Mouse (Mus musculus): Measurements from ENCODE around the gene Card6. TPM values are rescaled to one million over a fixed set of nuclear protein-coding genes. Genes with fewer than 3 reads are reported as not detected.

Gene Card6
- total and polyA plus RNA-seq, 3 experiments = 0.08 to 0.13 TPM; not detected in 1

DNA sequence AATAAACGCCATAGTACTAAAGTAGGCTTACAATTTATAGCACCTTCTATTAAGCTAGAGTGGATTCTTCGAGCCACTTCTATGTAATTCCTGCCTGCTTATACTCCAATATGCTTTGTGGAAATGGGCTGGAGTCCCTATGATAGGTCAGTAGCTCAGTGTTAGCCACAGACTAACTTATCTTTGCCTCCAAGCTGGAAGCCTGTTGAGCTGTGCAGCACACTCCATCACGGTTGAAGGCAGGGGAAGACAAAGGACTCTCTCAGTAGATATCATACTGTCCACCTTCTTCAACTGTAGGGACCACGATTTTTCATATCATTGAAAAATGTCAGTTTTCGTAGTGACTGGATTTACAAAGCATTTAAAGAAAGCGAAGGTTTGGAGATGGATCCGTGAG, 31.5 kb upstream of the Card6 start:
- H3K27ac ChIP-seq (ENCODE audit: control insufficient read depth, low read depth, low read length) = peak overlapping the region; percentile 95
- peak overlapping the region; percentile 7 to 40; a peak in 3 of 4 replicates for H3K4me3 ChIP-seq (ENCODE audit: control insufficient read depth in 1 of 2, insufficient read depth in 1 of 2, low read depth in 2 of 2, low read length in 2 of 2)
- H3K9me3 ChIP-seq (replicated peaks; ENCODE audit: insufficient read depth, low read length) = no peaks in the 10 kb centered on the region
- peaks cover 23 to 26% of the 10 kb centered on the region in 2 experiments for H3K4me1 ChIP-seq (ENCODE audit: control insufficient read depth in 1 of 2, insufficient read depth in 2 of 2, low read length in 2 of 2)
- no peaks in the 10 kb centered on the region for H3K27me3 ChIP-seq (ENCODE audit: control insufficient read depth in 1 of 2, insufficient read depth in 2 of 2, low read length in 2 of 2)
- H3K36me3 ChIP-seq (ENCODE audit: control insufficient read depth in 1 of 2, insufficient read depth in 2 of 2, low read length in 2 of 2) = peaks cover 0 to 33% of the 10 kb centered on the region in 2 experiments; a peak in 2 of 4 replicates
- peaks cover 10% of the 10 kb centered on the region for H3K79me2 ChIP-seq (ENCODE audit: control insufficient read depth, insufficient read depth, low read length, poor library complexity)
- TF ChIP-seq ZKSCAN1 (IDR thresholded peaks at IDR 0.05; ENCODE audit: low read depth, low read length) (no peak), ZC3H11A (IDR thresholded peaks at IDR 0.05; ENCODE audit: low read depth, low read length) (no peak), GABPA (IDR thresholded peaks at IDR 0.05; ENCODE audit: low read depth, low read length) (no peak), JUND (IDR thresholded peaks at IDR 0.05; ENCODE audit: low read depth, low read length) (peak; percentile 50; the same call in 1 of the 2 replicates), MYB (IDR thresholded peaks at IDR 0.05; ENCODE audit: low read depth, low read length) (no peak), ETS1 (IDR thresholded peaks at IDR 0.05; ENCODE audit: low read depth, low read length) (no peak), RCOR1 (IDR thresholded peaks at IDR 0.05; ENCODE audit: low read depth, low read length) (peak; percentile 66), KAT2A (conservative IDR thresholded peaks at IDR 0.05; ENCODE audit: low read depth, low read length) (no peak), SIN3A (IDR thresholded peaks at IDR 0.05; ENCODE audit: low read length) (no peak), TCF12 (IDR thresholded peaks at IDR 0.05; ENCODE audit: low read depth, low read length) (peak; percentile 82), SMC3 (IDR thresholded peaks at IDR 0.05; ENCODE audit: low read depth, low read length) (no peak), MAX (IDR thresholded peaks at IDR 0.05; ENCODE audit: low read length) (peak; percentile 32; the same call in 1 of the 2 replicates), ELF1 (IDR thresholded peaks at IDR 0.05; ENCODE audit: low read depth, low read length) (no peak), NRF1 (IDR thresholded peaks at IDR 0.05; ENCODE audit: insufficient read depth, low read depth, low read length, poor library complexity, severe bottlenecking) (no peak), CHD2 (IDR thresholded peaks at IDR 0.05; ENCODE audit: low read length) (no peak), TAL1 (IDR thresholded peaks at IDR 0.05; ENCODE audit: low read length) (peak; percentile 87), POLR2AphosphoS2 (IDR thresholded peaks at IDR 0.05; ENCODE audit: low read length) (no peak), GATA1 (IDR thresholded peaks at IDR 0.05; ENCODE audit: low read depth, low read length) (peak; percentile 74; the same call in 1 of the 2 replicates), CTCF (IDR thresholded peaks at IDR 0.05 in 2 of 3, conservative IDR thresholded peaks at IDR 0.05 in 1 of 3; ENCODE audit: control insufficient read depth in 1 of 3, insufficient read depth in 1 of 3, low read depth in 2 of 3, low read length in 3 of 3, poor library complexity in 1 of 3, severe bottlenecking in 1 of 3) (no peak), MAZ (IDR thresholded peaks at IDR 0.05; ENCODE audit: low read depth, low read length) (0 out of 2 replicates have a peak, but pooled peaks have one; percentile 5), MEF2A (IDR thresholded peaks at IDR 0.05; ENCODE audit: extremely low read depth, insufficient replicate concordance, low read depth, low read length, poor library complexity, severe bottlenecking) (no peak), CHD1 (IDR thresholded peaks at IDR 0.05; ENCODE audit: low read depth, low read length) (no peak), BHLHE40 (IDR thresholded peaks at IDR 0.05; ENCODE audit: borderline replicate concordance, low read depth, low read length) (no peak), HCFC1 (IDR thresholded peaks at IDR 0.05; ENCODE audit: low read depth, low read length) (no peak), MYC (IDR thresholded peaks at IDR 0.05; ENCODE audit: low read depth, low read length) (no peak), EP300 (IDR thresholded peaks at IDR 0.05; ENCODE audit: low read depth in 1 of 2, low read length in 2 of 2) (peak in 1 of 2 experiments; percentile 78; a peak in 3 of 4 replicates), USF2 (IDR thresholded peaks at IDR 0.05; ENCODE audit: borderline replicate concordance in 1 of 2, insufficient read depth in 1 of 2, low read depth in 1 of 2, low read length in 2 of 2) (no peak), MAFK (IDR thresholded peaks at IDR 0.05; ENCODE audit: borderline replicate concordance, low read depth, low read length) (no peak), USF1 (IDR thresholded peaks at IDR 0.05; ENCODE audit: low read depth, low read length) (no peak), UBTF (IDR thresholded peaks at IDR 0.05; ENCODE audit: borderline replicate concordance, insufficient read depth, low read depth, low read length) (no peak), E2F4 (IDR thresholded peaks at IDR 0.05; ENCODE audit: borderline replicate concordance, low read depth, low read length) (no peak), TBP (IDR thresholded peaks at IDR 0.05; ENCODE audit: low read depth, low read length) (peak; percentile 46; the same call in 1 of the 2 replicates), RAD21 (IDR thresholded peaks at IDR 0.05; ENCODE audit: low read depth, low read length) (no peak), POLR2AphosphoS5 (IDR thresholded peaks at IDR 0.05; ENCODE audit: borderline replicate concordance, low read depth, low read length) (no peak), ZNF384 (IDR thresholded peaks at IDR 0.05; ENCODE audit: low read depth, low read length) (0 out of 2 replicates have a peak, but pooled peaks have one; percentile 3), NELFE (IDR thresholded peaks at IDR 0.05; ENCODE audit: low read depth, low read length) (no peak; the same call in 1 of the 2 replicates), POLR2A (IDR thresholded peaks at IDR 0.05; ENCODE audit: control insufficient read depth in 1 of 2, insufficient read depth in 1 of 2, low read depth in 1 of 2, low read length in 2 of 2, poor library complexity in 1 of 2) (no peak)
- DNase-seq (ENCODE audit: low read depth, low spot score) = peak; percentile 85
- peak overlapping the region; percentile 51 for H3K9ac ChIP-seq (ENCODE audit: control insufficient read depth, low read depth, low read length, poor library complexity, severe bottlenecking)

Data from MEL (cell line).